Mouse (Mus musculus): Measurements from ENCODE around the gene Gata5. TPM values are rescaled to one million over a fixed set of nuclear protein-coding genes. Genes with fewer than 3 reads are reported as not detected.

The Gata5 gene
- polyA plus RNA-seq, 1 experiment from 2014 or later, result 9.7 TPM

DNA sequence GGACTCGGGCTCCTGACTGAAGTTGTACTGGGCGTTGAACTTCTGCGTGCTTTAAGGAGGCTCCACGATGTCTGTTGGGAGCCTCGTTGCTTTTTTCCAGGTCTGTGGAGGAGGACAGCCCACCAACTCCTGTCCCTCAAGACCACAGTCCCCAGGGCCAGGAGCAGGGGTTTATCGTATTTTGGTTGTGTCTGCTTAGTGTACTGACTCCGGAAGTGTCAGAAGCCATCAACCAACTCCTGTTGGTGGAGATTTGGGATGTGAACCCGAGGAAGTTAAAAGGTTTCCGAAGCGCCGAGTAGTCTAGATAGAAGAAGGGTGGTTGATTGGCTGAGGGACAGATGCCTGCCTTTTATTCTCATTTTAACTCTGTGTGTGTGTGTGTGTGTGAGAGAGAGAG, 5.4 kb upstream of the Gata5 start:
- Histone ChIP-seq H3K4me1 (ENCODE audit: control insufficient read depth in 2 of 2, insufficient read depth in 2 of 2, low read length in 2 of 2) (peaks cover 78 to 82% of the 10 kb centered on the region in 2 experiments), H3K9me3 (ENCODE audit: control insufficient read depth, low read length) (no peaks in the 10 kb centered on the region), H3K9ac (ENCODE audit: low read length) (peak overlapping the region; percentile 42), H3K4me3 (ENCODE audit: control insufficient read depth in 1 of 2, insufficient read depth in 1 of 2, low read depth in 1 of 2, low read length in 2 of 2) (no peak overlapping the region), H3K4me2 (ENCODE audit: low read length) (peak overlapping the region; percentile 42), H3K27me3 (ENCODE audit: control insufficient read depth, insufficient read depth, low read length) (no peaks in the 10 kb centered on the region), H3K36me3 (ENCODE audit: control insufficient read depth, insufficient read depth, low read length) (no peaks in the 10 kb centered on the region), H3K27ac (replicated peaks in 1 of 2; ENCODE audit: control insufficient read depth in 1 of 2, insufficient read depth in 1 of 2, low read depth in 2 of 2, low read length in 2 of 2) (peak overlapping the region; percentile 71 to 85)
- peak; percentile 10; the same call in 1 of the 2 replicates for ATAC-seq (ENCODE audit: insufficient number of reproducible peaks, insufficient read depth, low FRiP score, low read depth)
- 4% methylated on average over 11 of the region's 11 CpGs for WGBS

DNA sequence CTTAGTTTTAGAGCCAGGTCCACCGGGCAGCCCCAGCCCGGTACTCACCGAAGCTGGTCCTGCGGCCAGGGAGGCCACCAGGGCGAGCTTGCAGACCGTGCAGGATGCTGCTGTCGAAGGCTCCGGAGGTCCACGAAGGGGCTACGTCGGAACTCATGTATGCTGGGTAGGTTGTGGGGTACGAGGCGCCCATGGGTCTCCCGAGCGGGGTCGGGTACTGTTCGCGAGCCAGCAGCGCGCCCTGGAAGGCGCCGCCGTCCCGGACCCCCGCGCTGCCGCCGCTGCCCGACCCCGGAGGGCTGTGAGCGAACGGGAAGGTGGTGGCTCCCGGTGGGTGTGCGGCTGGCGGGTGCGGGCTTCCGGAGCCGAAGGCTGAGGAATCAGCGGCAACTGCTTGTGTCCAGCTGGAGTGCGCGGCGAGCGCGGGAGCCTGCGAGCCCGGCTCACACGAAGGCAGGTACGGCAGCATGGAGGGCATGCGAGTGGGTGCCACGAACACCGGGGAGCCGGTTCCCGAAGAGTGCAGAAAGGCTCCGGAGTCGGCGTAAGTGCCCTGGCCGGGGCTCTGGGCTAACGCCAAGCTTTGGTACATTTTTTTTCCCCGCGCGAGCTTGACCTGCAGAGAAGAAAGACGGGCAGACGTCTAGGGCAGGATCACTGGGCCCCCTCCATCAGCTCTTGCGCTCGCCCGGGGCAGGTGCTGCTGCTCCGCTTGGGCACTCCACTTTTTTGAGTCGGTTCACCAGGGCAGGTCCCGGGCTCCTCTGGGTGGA, 535 bp downstream of the Gata5 start:
- peak overlapping the region; percentile 82 to 84 for H3K27ac ChIP-seq (replicated peaks in 1 of 2; ENCODE audit: control insufficient read depth in 1 of 2, insufficient read depth in 1 of 2, low read depth in 2 of 2, low read length in 2 of 2)
- WGBS, result under 1% methylated on average over 69 of the region's 69 CpGs
- ATAC-seq (ENCODE audit: insufficient number of reproducible peaks, insufficient read depth, low FRiP score, low read depth), result peak; percentile 10

DNA sequence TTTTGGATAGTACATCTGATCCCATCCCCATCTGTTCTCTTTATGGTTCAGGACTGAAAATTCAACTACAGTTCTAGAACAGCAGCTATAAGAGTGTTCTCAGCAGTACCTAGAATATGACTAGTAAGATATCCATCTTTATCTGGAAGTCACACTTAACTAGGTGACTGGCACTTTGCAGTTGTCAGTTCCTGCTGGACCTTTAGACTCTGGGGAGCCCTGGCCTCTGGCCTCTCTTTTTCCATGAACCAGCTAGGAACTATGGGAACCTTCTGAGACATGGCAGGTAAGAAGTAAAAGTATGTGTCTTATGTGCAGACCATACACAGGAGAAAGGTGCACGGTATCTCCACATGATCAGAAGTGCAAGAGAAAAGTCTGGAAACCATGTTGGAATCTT, 5.0 kb downstream of the Gata5 start:
- WGBS, result 98% methylated on average over 1 of the region's 1 CpGs
- no peaks in the 10 kb centered on the region for H3K9me3 ChIP-seq (ENCODE audit: control insufficient read depth, low read length)
- H3K4me3 ChIP-seq (ENCODE audit: control insufficient read depth in 1 of 2, insufficient read depth in 1 of 2, low read depth in 1 of 2, low read length in 2 of 2), result no peak overlapping the region
- peaks cover 46% of the 10 kb centered on the region for H3K36me3 ChIP-seq (ENCODE audit: control insufficient read depth, insufficient read depth, low read length)
- no peak overlapping the region for H3K9ac ChIP-seq (ENCODE audit: low read length)
- H3K4me2 ChIP-seq (ENCODE audit: low read length), result no peak overlapping the region
- H3K27me3 ChIP-seq (ENCODE audit: control insufficient read depth, insufficient read depth, low read length), result no peaks in the 10 kb centered on the region
- peaks cover 14 to 27% of the 10 kb centered on the region in 2 experiments for H3K4me1 ChIP-seq (ENCODE audit: control insufficient read depth in 2 of 2, insufficient read depth in 2 of 2, low read length in 2 of 2)
- H3K27ac ChIP-seq (replicated peaks in 1 of 2; ENCODE audit: control insufficient read depth in 1 of 2, insufficient read depth in 1 of 2, low read depth in 2 of 2, low read length in 2 of 2), result no peak overlapping the region
- no peak for ATAC-seq (ENCODE audit: insufficient number of reproducible peaks, insufficient read depth, low FRiP score, low read depth)

More for the DNA sequence above, 535 bp downstream of the Gata5 start:
- Histone ChIP-seq H3K36me3 (ENCODE audit: control insufficient read depth, insufficient read depth, low read length) (0 out of 2 replicates have a peak, but pooled peaks cover 5% of the 10 kb centered on the region), H3K4me2 (ENCODE audit: low read length) (peak overlapping the region; percentile 87), H3K4me3 (ENCODE audit: control insufficient read depth in 1 of 2, insufficient read depth in 1 of 2, low read depth in 1 of 2, low read length in 2 of 2) (peak overlapping the region; percentile 68 to 75), H3K9me3 (ENCODE audit: control insufficient read depth, low read length) (no peaks in the 10 kb centered on the region), H3K27me3 (ENCODE audit: control insufficient read depth, insufficient read depth, low read length) (no peaks in the 10 kb centered on the region), H3K9ac (ENCODE audit: low read length) (peak overlapping the region; percentile 89), H3K4me1 (ENCODE audit: control insufficient read depth in 2 of 2, insufficient read depth in 2 of 2, low read length in 2 of 2) (peaks cover 48 to 61% of the 10 kb centered on the region in 2 experiments)

DNA sequence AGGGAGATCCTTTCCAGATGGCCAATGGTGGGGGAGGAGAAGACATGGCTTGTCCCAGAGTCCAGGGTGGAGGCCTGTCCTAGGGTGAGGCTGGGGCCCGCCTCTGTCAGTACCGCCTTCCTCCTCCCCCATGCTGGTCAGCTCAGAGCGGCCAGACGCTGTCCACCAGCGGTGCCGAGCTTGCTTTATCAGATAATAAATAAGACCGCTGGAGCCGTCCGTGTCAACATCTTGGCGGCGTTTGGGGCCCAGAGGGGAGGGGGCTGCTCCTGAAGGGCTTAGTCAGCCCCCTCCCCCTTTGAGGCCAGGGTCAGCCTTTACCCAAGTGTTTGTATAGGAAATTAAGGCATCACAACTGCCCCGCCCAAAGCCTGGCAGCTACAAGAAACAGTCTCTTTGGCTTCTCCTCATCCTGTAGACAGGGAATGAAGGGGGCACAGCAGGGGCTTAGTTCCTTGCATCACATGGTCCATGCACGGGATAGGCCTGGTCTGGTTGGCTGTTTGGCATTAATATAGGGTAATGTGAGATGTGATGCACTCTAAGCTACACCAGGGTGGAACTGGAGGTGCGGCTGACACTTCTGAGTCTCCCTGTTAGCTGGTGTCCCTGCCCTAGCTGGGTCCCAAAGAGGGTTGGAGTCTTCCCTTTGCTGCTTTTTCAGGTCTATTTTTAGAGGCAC, 11.7 kb downstream of the Gata5 start:
- H3K4me2 ChIP-seq (ENCODE audit: low read length), result peak overlapping the region; percentile 45
- peak overlapping the region; percentile 14; the same call in 1 of the 2 replicates for H3K9ac ChIP-seq (ENCODE audit: low read length)

DNA sequence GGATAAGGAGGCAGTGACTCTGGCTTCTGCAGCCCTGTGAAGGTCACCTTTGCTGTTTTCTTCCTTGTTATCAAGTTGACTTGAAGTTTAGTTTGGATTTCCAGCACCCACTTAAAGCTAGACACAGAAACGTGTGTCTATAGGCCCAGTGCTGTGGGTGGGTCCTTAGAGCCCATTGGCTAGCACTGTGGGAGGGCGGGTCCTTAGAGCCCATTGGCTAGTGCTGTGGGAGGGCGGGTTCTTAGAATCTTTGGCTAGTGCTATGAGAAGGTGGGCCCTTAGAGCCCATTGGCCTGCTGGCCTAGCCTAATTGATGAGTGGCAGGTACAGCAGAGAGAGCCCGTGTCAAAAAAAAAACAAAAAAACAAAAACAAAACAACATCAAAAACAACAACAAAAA, 14.3 kb downstream of the Gata5 start:
- Histone ChIP-seq H3K4me3 (ENCODE audit: control insufficient read depth in 1 of 2, insufficient read depth in 1 of 2, low read depth in 1 of 2, low read length in 2 of 2) (no peak overlapping the region), H3K4me1 (ENCODE audit: control insufficient read depth in 2 of 2, insufficient read depth in 2 of 2, low read length in 2 of 2) (peaks cover 36 to 47% of the 10 kb centered on the region in 2 experiments), H3K27me3 (ENCODE audit: control insufficient read depth, insufficient read depth, low read length) (no peaks in the 10 kb centered on the region), H3K9me3 (ENCODE audit: control insufficient read depth, low read length) (no peaks in the 10 kb centered on the region), H3K36me3 (ENCODE audit: control insufficient read depth, insufficient read depth, low read length) (peaks cover 6% of the 10 kb centered on the region), H3K9ac (ENCODE audit: low read length) (no peak overlapping the region), H3K4me2 (ENCODE audit: low read length) (no peak overlapping the region), H3K27ac (replicated peaks in 1 of 2; ENCODE audit: control insufficient read depth in 1 of 2, insufficient read depth in 1 of 2, low read depth in 2 of 2, low read length in 2 of 2) (peak overlapping the region in 1 of 2 experiments; percentile 23; a peak in 1 of 4 replicates)
- ATAC-seq (ENCODE audit: insufficient number of reproducible peaks, insufficient read depth, low FRiP score, low read depth), result no peak
- 68% methylated on average over 4 of the region's 4 CpGs for WGBS

More for the DNA sequence above, 11.7 kb downstream of the Gata5 start:
- ATAC-seq (ENCODE audit: insufficient number of reproducible peaks, insufficient read depth, low FRiP score, low read depth), result peak; percentile 60
- WGBS, result 12% methylated on average over 14 of the region's 14 CpGs
- no peaks in the 10 kb centered on the region for H3K9me3 ChIP-seq (ENCODE audit: control insufficient read depth, low read length)
- no peaks in the 10 kb centered on the region for H3K27me3 ChIP-seq (ENCODE audit: control insufficient read depth, insufficient read depth, low read length)
- peak overlapping the region; percentile 46 to 79 for H3K27ac ChIP-seq (replicated peaks in 1 of 2; ENCODE audit: control insufficient read depth in 1 of 2, insufficient read depth in 1 of 2, low read depth in 2 of 2, low read length in 2 of 2)
- H3K36me3 ChIP-seq (ENCODE audit: control insufficient read depth, insufficient read depth, low read length), result peaks cover 32% of the 10 kb centered on the region
- H3K4me3 ChIP-seq (ENCODE audit: control insufficient read depth in 1 of 2, insufficient read depth in 1 of 2, low read depth in 1 of 2, low read length in 2 of 2), result no peak overlapping the region
- peaks cover 29 to 39% of the 10 kb centered on the region in 2 experiments for H3K4me1 ChIP-seq (ENCODE audit: control insufficient read depth in 2 of 2, insufficient read depth in 2 of 2, low read length in 2 of 2)

DNA sequence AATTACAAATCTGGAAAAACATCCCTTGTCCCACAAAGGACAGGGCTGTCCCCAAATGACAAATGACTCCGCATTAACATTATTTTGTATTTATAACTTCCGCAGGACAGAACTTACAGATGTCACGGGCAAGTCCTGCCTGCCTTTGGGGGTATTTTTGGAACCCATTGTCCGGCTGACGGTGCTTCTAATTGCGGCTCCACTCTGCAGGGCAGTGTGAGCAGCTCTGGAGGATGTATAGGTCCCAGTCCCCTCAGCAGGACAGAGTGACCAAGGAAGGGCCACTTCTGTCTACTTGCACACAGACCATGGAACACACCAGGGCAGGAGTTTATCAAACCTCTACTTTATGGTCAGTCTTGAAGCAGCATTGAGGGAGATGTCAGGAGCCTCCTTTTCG, 16.9 kb downstream of the Gata5 start:
- ATAC-seq (ENCODE audit: insufficient number of reproducible peaks, insufficient read depth, low FRiP score, low read depth), result no peak
- peak overlapping the region; percentile 4 to 23; a peak in 2 of 4 replicates for H3K27ac ChIP-seq (replicated peaks in 1 of 2; ENCODE audit: control insufficient read depth in 1 of 2, insufficient read depth in 1 of 2, low read depth in 2 of 2, low read length in 2 of 2)
- 42% methylated on average over 7 of the region's 7 CpGs for WGBS

DNA sequence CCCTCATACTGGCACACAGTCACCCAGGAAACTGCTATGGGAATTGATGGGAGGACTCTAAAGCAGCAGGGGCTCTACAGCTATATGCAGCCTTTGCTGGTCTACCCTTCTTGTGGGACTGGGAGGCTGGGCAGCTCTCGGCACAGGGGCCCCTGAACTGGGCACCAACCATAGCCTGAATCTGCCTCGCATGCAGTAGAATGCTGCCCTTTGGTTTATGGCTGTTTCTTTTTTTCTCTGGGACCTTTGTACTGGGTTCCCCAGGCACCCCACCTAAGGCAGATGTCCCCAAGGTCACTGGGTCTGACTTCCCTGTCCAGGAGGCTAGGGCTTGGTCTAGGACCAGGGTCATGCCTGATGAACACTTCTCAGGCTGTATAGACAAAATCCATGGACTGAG, 20.2 kb downstream of the Gata5 start:
- 93% methylated on average over 2 of the region's 2 CpGs for WGBS
- H3K4me2 ChIP-seq (ENCODE audit: low read length), result no peak overlapping the region

More for the DNA sequence above, 16.9 kb downstream of the Gata5 start:
- H3K9ac ChIP-seq (ENCODE audit: low read length), result 0 out of 2 replicates have a peak overlapping the region, but pooled peaks have one; percentile 54
- no peak overlapping the region for H3K4me3 ChIP-seq (ENCODE audit: control insufficient read depth in 1 of 2, insufficient read depth in 1 of 2, low read depth in 1 of 2, low read length in 2 of 2)
- no peaks in the 10 kb centered on the region for H3K36me3 ChIP-seq (ENCODE audit: control insufficient read depth, insufficient read depth, low read length)
- no peaks in the 10 kb centered on the region for H3K9me3 ChIP-seq (ENCODE audit: control insufficient read depth, low read length)
- peaks cover 25 to 34% of the 10 kb centered on the region in 2 experiments for H3K4me1 ChIP-seq (ENCODE audit: control insufficient read depth in 2 of 2, insufficient read depth in 2 of 2, low read length in 2 of 2)
- H3K4me2 ChIP-seq (ENCODE audit: low read length), result no peak overlapping the region
- H3K27me3 ChIP-seq (ENCODE audit: control insufficient read depth, insufficient read depth, low read length), result no peaks in the 10 kb centered on the region

More for the DNA sequence above, 20.2 kb downstream of the Gata5 start:
- Histone ChIP-seq H3K4me1 (ENCODE audit: control insufficient read depth in 2 of 2, insufficient read depth in 2 of 2, low read length in 2 of 2) (peaks cover 21 to 35% of the 10 kb centered on the region in 2 experiments), H3K4me3 (ENCODE audit: control insufficient read depth in 1 of 2, insufficient read depth in 1 of 2, low read depth in 1 of 2, low read length in 2 of 2) (no peak overlapping the region), H3K27ac (replicated peaks in 1 of 2; ENCODE audit: control insufficient read depth in 1 of 2, insufficient read depth in 1 of 2, low read depth in 2 of 2, low read length in 2 of 2) (no peak overlapping the region), H3K36me3 (ENCODE audit: control insufficient read depth, insufficient read depth, low read length) (no peaks in the 10 kb centered on the region), H3K9ac (ENCODE audit: low read length) (no peak overlapping the region), H3K27me3 (ENCODE audit: control insufficient read depth, insufficient read depth, low read length) (no peaks in the 10 kb centered on the region), H3K9me3 (ENCODE audit: control insufficient read depth, low read length) (no peaks in the 10 kb centered on the region)
- no peak for ATAC-seq (ENCODE audit: insufficient number of reproducible peaks, insufficient read depth, low FRiP score, low read depth)

All from heart, embryonic 14.5 days (tissue).